Mouse (Mus musculus): ENCODE measurements around the gene Actn2. TPM values are rescaled to one million over a fixed set of nuclear protein-coding genes. Genes with fewer than 3 reads are reported as not detected.

The Actn2 gene
- polyA plus RNA-seq, 1 experiment from 2014 or later: 129 TPM

DNA sequence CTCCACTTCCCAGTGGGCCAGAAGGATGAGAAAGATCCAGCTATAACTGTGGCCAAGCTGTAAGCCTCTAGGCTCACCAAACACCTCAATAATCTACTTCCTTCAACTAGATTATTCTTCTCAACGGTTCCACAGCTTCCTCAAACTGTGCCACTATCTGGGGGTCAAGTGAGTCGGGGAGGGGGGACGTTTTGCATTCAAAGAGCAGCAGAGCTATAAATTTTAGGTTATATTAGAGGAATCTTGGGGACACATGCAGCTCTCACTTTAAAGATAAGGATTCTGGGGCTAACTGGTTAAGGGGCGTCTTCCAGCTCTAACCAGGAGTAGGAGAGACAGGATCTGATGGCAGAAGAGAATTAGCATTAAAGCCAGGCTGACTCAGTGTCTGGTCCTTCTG is 15.6 kb upstream of the Actn2 start:
- Histone ChIP-seq H3K4me1 (ENCODE audit: control insufficient read depth, insufficient read depth, low read length) (no peaks in the 10 kb centered on the region), H3K4me3 (replicated peaks; ENCODE audit: low read length) (no peak overlapping the region), H3K36me3 (ENCODE audit: control insufficient read depth, insufficient read depth, low read length) (no peaks in the 10 kb centered on the region), H3K9me3 (replicated peaks; ENCODE audit: control insufficient read depth, low read length) (no peaks in the 10 kb centered on the region), H3K27ac (ENCODE audit: low read length) (no peak overlapping the region), H3K4me2 (ENCODE audit: low read depth, low read length) (no peak overlapping the region), H3K27me3 (ENCODE audit: control insufficient read depth, insufficient read depth, low read length) (no peaks in the 10 kb centered on the region), H3K9ac (ENCODE audit: low read length) (no peak overlapping the region)
- ATAC-seq (ENCODE audit: insufficient read depth, low FRiP score): no peak
- WGBS: 63% methylated on average over 4 of the region's 4 CpGs

DNA sequence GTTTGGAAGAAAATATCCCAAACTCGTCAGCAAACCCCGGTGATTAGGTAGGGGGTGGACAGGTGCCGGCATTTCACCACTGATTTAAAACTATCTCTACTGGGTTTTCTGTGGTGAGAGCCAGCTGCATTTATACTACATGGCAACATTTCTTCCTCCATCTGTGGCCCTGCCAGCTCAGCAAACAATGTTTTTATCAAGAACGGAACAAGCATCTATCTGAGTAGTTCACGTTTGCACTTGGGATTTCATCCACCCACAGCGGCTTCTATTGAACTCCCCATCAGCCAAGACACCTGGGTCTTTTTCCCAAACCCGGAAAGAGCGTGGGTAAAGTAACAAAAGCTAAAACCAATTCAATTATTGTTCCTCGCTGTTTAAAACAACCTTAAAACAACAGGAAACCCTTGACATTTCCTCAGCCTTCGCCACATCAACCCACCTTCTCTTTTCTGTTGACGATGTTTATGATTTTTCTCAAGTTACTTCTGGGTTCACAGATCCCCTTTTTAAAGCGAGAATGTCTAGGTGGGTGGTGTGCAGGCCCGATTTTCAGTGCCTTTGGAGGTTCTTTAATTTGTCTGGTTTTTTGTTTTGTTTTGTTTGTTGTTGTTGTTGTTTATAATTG is 8.8 kb upstream of the Actn2 start:
- WGBS: 60% methylated on average over 13 of the region's 13 CpGs
- Histone ChIP-seq H3K9ac (ENCODE audit: low read length) (no peak overlapping the region), H3K27me3 (ENCODE audit: control insufficient read depth, insufficient read depth, low read length) (no peaks in the 10 kb centered on the region), H3K4me1 (ENCODE audit: control insufficient read depth, insufficient read depth, low read length) (no peaks in the 10 kb centered on the region), H3K4me2 (ENCODE audit: low read depth, low read length) (no peak overlapping the region), H3K9me3 (replicated peaks; ENCODE audit: control insufficient read depth, low read length) (no peaks in the 10 kb centered on the region), H3K27ac (ENCODE audit: low read length) (no peak overlapping the region), H3K36me3 (ENCODE audit: control insufficient read depth, insufficient read depth, low read length) (no peaks in the 10 kb centered on the region), H3K4me3 (replicated peaks; ENCODE audit: low read length) (no peak overlapping the region)
- no peak for ATAC-seq (ENCODE audit: insufficient read depth, low FRiP score)

DNA sequence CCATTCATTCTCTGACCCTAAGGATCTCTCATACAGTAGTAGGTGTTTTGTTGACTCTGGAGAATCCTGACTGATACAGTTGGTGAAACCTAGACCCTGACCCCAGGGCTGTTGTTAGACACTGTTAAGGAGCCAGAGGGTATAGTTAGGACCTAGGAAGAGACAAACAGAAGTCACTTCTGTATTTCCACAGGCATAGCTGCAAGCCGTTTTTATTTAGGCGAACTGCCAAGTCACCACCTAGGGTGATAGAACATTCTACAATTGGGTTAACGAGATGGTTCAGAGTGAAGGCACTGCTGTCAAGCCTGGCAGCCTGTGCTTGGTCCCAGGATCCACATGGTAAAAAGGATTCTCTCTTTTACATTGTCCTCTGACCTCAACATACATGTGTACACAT is 6.3 kb upstream of the Actn2 start:
- Histone ChIP-seq H3K36me3 (ENCODE audit: control insufficient read depth, insufficient read depth, low read length) (no peaks in the 10 kb centered on the region), H3K27me3 (ENCODE audit: control insufficient read depth, insufficient read depth, low read length) (no peaks in the 10 kb centered on the region), H3K9ac (ENCODE audit: low read length) (no peak overlapping the region), H3K4me2 (ENCODE audit: low read depth, low read length) (no peak overlapping the region), H3K4me3 (replicated peaks; ENCODE audit: low read length) (no peak overlapping the region), H3K4me1 (ENCODE audit: control insufficient read depth, insufficient read depth, low read length) (no peaks in the 10 kb centered on the region), H3K9me3 (replicated peaks; ENCODE audit: control insufficient read depth, low read length) (no peaks in the 10 kb centered on the region), H3K27ac (ENCODE audit: low read length) (no peak overlapping the region)
- no peak for ATAC-seq (ENCODE audit: insufficient read depth, low FRiP score)
- WGBS: 81% methylated on average over 3 of the region's 3 CpGs

DNA sequence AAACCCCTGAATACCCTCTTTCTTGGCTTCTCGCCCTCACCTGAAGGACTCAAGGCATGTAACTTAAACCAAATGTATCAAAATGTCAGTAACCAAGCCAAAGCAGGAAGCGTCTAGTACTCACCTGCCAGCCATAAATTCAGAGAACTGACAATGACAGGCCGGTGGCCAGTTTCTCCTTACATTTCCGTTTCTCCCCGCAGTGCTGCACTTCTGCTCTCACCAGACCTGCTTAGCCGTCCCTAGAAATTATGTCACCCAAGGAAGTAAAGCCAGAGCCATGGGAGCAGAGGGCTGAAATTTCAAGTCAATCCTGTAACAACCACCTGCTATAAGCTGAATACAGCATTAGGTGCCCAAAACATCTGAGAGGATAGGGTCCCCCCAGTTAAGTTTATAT is 887 bp upstream of the Actn2 start:
- Histone ChIP-seq H3K27ac (ENCODE audit: low read length) (no peak overlapping the region), H3K9me3 (replicated peaks; ENCODE audit: control insufficient read depth, low read length) (no peaks in the 10 kb centered on the region), H3K27me3 (ENCODE audit: control insufficient read depth, insufficient read depth, low read length) (no peaks in the 10 kb centered on the region; the same call in 1 of the 2 replicates), H3K36me3 (ENCODE audit: control insufficient read depth, insufficient read depth, low read length) (no peaks in the 10 kb centered on the region), H3K4me2 (ENCODE audit: low read depth, low read length) (peak overlapping the region; percentile 51; the same call in 1 of the 2 replicates), H3K4me3 (replicated peaks; ENCODE audit: low read length) (no peak overlapping the region), H3K9ac (ENCODE audit: low read length) (no peak overlapping the region), H3K4me1 (ENCODE audit: control insufficient read depth, insufficient read depth, low read length) (no peaks in the 10 kb centered on the region)
- 28% methylated on average over 6 of the region's 6 CpGs for WGBS
- no peak for ATAC-seq (ENCODE audit: insufficient read depth, low FRiP score)

DNA sequence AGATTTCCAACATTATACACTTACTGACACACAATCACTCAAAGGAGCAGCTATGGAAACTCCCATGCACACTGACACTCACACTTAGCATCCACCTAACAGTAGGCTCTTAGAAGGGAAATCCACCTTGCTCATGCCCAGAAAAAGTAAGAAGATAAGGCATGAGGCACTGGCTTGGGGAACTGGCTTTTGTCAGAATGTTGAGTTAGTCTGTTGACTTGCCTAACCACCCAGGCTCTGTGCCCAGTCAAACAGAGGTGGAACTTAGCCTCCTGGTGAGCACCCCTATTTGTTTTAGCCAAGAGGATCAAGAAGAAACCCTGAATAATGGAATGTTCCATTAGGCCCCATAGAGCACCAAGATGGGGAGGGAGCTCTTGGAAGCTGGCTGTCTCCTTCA is 1.1 kb downstream of the Actn2 start:
- no peaks in the 10 kb centered on the region for H3K4me1 ChIP-seq (ENCODE audit: control insufficient read depth, insufficient read depth, low read length)
- no peak overlapping the region for H3K9ac ChIP-seq (ENCODE audit: low read length)
- ATAC-seq (ENCODE audit: insufficient read depth, low FRiP score): no peak
- H3K27ac ChIP-seq (ENCODE audit: low read length): no peak overlapping the region
- no peak overlapping the region for H3K4me2 ChIP-seq (ENCODE audit: low read depth, low read length)
- H3K4me3 ChIP-seq (replicated peaks; ENCODE audit: low read length): no peak overlapping the region
- H3K27me3 ChIP-seq (ENCODE audit: control insufficient read depth, insufficient read depth, low read length): no peaks in the 10 kb centered on the region; the same call in 1 of the 2 replicates
- H3K36me3 ChIP-seq (ENCODE audit: control insufficient read depth, insufficient read depth, low read length): no peaks in the 10 kb centered on the region
- H3K9me3 ChIP-seq (replicated peaks; ENCODE audit: control insufficient read depth, low read length): no peaks in the 10 kb centered on the region

DNA sequence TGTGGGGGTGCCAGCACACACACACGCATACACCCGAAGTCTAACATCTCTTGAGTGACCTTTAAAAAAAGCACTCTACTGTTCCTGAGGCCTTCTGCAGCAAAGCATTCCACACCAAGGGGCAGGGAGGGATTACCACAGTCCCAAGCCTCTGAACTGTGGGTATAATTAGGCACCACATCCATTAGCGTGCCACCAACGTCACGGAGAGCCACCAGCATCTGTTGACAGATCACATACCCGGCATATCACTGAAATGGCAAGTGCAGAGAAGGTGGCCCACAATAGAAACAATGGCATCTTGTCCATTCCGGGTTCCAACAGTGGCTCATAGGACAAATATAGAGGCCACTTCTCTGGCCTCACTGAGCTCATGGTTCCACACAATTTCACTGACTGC is 2.8 kb downstream of the Actn2 start:
- H3K9ac ChIP-seq (ENCODE audit: low read length): no peak overlapping the region
- H3K4me3 ChIP-seq (replicated peaks; ENCODE audit: low read length): no peak overlapping the region
- no peak overlapping the region for H3K27ac ChIP-seq (ENCODE audit: low read length)
- H3K27me3 ChIP-seq (ENCODE audit: control insufficient read depth, insufficient read depth, low read length): no peaks in the 10 kb centered on the region; the same call in 1 of the 2 replicates
- H3K4me1 ChIP-seq (ENCODE audit: control insufficient read depth, insufficient read depth, low read length): no peaks in the 10 kb centered on the region
- no peaks in the 10 kb centered on the region for H3K36me3 ChIP-seq (ENCODE audit: control insufficient read depth, insufficient read depth, low read length)
- WGBS: 87% methylated on average over 7 of the region's 7 CpGs
- H3K4me2 ChIP-seq (ENCODE audit: low read depth, low read length): no peak overlapping the region
- no peak for ATAC-seq (ENCODE audit: insufficient read depth, low FRiP score)
- H3K9me3 ChIP-seq (replicated peaks; ENCODE audit: control insufficient read depth, low read length): no peaks in the 10 kb centered on the region

DNA sequence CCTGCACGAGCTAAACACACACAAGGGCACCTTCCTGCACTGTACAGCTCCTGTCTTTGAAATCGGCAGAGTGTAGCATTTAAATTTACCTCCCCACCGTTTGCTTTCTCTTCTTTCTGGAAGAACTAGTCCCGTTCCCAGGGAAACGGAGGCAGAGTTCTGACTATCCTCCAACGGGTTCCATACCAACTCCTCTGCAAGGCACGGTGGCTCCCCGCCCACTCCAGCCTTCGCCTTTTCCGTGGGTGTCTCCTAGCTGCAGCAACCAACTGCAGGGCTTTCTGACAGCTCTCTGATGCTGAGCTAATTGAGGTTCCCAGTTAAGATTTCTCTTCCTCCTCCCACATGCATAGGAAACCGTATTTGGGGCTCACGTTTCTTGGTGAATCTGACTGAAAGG is 6.5 kb downstream of the Actn2 start:
- Histone ChIP-seq H3K9ac (ENCODE audit: low read length) (no peak overlapping the region), H3K27ac (ENCODE audit: low read length) (no peak overlapping the region), H3K9me3 (replicated peaks; ENCODE audit: control insufficient read depth, low read length) (no peaks in the 10 kb centered on the region), H3K4me1 (ENCODE audit: control insufficient read depth, insufficient read depth, low read length) (no peaks in the 10 kb centered on the region), H3K4me3 (replicated peaks; ENCODE audit: low read length) (no peak overlapping the region), H3K36me3 (ENCODE audit: control insufficient read depth, insufficient read depth, low read length) (no peaks in the 10 kb centered on the region), H3K27me3 (ENCODE audit: control insufficient read depth, insufficient read depth, low read length) (no peaks in the 10 kb centered on the region), H3K4me2 (ENCODE audit: low read depth, low read length) (no peak overlapping the region)
- WGBS: 54% methylated on average over 12 of the region's 12 CpGs
- ATAC-seq (ENCODE audit: insufficient read depth, low FRiP score): no peak

DNA sequence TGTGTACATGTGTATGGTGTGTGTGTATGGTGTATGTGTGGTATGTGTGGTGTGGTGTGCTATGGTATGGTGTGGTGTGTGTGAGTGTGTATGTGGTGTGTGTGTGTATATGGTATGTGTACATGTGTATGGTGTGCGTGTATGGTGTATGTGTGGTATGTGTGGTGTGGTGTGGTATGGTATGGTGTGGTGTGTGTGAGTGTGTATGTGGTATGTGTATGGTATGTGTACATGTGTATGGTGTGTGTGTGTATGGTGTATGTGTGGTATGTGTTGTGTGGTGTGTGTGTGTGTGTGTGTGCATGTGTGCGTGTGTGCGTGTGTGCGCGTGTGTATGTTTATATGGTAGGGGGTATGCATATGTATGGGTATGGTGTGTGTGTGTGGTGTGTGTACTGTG is 9.0 kb downstream of the Actn2 start:
- Histone ChIP-seq H3K4me1 (ENCODE audit: control insufficient read depth, insufficient read depth, low read length) (no peaks in the 10 kb centered on the region), H3K9ac (ENCODE audit: low read length) (no peak overlapping the region), H3K4me2 (ENCODE audit: low read depth, low read length) (no peak overlapping the region), H3K9me3 (replicated peaks; ENCODE audit: control insufficient read depth, low read length) (no peaks in the 10 kb centered on the region), H3K27me3 (ENCODE audit: control insufficient read depth, insufficient read depth, low read length) (no peaks in the 10 kb centered on the region), H3K27ac (ENCODE audit: low read length) (no peak overlapping the region), H3K36me3 (ENCODE audit: control insufficient read depth, insufficient read depth, low read length) (no peaks in the 10 kb centered on the region), H3K4me3 (replicated peaks; ENCODE audit: low read length) (no peak overlapping the region)
- no peak for ATAC-seq (ENCODE audit: insufficient read depth, low FRiP score)
- 97% methylated on average over 5 of the region's 5 CpGs for WGBS

DNA sequence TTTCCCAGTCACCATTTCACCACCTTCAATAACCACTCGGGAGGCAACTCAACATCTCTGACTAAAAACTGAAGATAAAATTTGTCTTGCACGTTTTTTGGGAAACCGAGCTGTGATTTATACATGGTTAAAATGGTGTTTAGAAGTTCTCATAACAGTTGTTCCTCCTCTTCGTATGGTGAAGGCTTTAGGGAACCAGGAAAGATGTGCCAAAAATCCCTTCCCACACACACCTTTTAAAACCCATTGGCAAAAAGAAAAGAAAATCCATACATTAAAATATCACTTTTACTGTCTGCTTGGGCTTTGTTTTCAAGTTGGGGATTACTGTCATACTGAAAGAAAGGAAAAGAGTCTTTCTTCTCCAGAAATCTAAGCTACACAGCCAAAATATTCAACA is 12.2 kb downstream of the Actn2 start:
- ATAC-seq (ENCODE audit: insufficient read depth, low FRiP score): no peak
- Histone ChIP-seq H3K9me3 (replicated peaks; ENCODE audit: control insufficient read depth, low read length) (no peaks in the 10 kb centered on the region), H3K27me3 (ENCODE audit: control insufficient read depth, insufficient read depth, low read length) (no peaks in the 10 kb centered on the region), H3K9ac (ENCODE audit: low read length) (no peak overlapping the region), H3K27ac (ENCODE audit: low read length) (no peak overlapping the region), H3K4me3 (replicated peaks; ENCODE audit: low read length) (no peak overlapping the region), H3K4me2 (ENCODE audit: low read depth, low read length) (no peak overlapping the region), H3K4me1 (ENCODE audit: control insufficient read depth, insufficient read depth, low read length) (no peaks in the 10 kb centered on the region), H3K36me3 (ENCODE audit: control insufficient read depth, insufficient read depth, low read length) (no peaks in the 10 kb centered on the region)
- 74% methylated on average over 4 of the region's 4 CpGs for WGBS

DNA sequence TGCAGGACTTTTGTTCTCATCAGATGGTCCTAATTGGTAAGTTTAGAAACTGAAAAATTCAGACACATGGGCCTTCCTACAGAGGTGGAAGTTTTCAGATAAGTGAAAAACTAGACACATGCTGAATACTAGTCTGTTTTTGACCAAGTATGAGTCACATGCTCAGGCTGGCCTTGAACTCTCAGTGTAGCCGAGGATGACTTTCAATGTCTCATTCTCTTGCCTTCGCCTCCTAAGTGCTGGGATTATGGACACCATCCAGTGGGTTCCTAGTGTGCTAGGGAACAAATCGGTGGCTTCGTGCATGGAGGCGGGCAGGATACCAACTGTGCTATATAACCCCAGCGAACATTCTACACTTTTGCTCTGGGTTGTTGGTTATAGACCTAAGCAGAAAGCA is 13.0 kb downstream of the Actn2 start:
- Histone ChIP-seq H3K36me3 (ENCODE audit: control insufficient read depth, insufficient read depth, low read length) (no peaks in the 10 kb centered on the region), H3K4me1 (ENCODE audit: control insufficient read depth, insufficient read depth, low read length) (no peaks in the 10 kb centered on the region), H3K27me3 (ENCODE audit: control insufficient read depth, insufficient read depth, low read length) (no peaks in the 10 kb centered on the region), H3K4me3 (replicated peaks; ENCODE audit: low read length) (no peak overlapping the region), H3K4me2 (ENCODE audit: low read depth, low read length) (no peak overlapping the region), H3K9me3 (replicated peaks; ENCODE audit: control insufficient read depth, low read length) (no peaks in the 10 kb centered on the region), H3K9ac (ENCODE audit: low read length) (no peak overlapping the region), H3K27ac (ENCODE audit: low read length) (no peak overlapping the region)
- no peak for ATAC-seq (ENCODE audit: insufficient read depth, low FRiP score)
- WGBS: 91% methylated on average over 6 of the region's 6 CpGs

Measured in stomach, embryonic 16.5 days (tissue).